Mouse (Mus musculus) retina, adult 2 months (tissue): ENCODE results near the gene AI481877.

Experiments
- DNase-seq: peaks from one replicate; pipeline ENCODE4 v3.0.0-alpha.2; 2012; ENCODE audit warnings: low read depth, low spot score

The AI481877 gene

DNA sequence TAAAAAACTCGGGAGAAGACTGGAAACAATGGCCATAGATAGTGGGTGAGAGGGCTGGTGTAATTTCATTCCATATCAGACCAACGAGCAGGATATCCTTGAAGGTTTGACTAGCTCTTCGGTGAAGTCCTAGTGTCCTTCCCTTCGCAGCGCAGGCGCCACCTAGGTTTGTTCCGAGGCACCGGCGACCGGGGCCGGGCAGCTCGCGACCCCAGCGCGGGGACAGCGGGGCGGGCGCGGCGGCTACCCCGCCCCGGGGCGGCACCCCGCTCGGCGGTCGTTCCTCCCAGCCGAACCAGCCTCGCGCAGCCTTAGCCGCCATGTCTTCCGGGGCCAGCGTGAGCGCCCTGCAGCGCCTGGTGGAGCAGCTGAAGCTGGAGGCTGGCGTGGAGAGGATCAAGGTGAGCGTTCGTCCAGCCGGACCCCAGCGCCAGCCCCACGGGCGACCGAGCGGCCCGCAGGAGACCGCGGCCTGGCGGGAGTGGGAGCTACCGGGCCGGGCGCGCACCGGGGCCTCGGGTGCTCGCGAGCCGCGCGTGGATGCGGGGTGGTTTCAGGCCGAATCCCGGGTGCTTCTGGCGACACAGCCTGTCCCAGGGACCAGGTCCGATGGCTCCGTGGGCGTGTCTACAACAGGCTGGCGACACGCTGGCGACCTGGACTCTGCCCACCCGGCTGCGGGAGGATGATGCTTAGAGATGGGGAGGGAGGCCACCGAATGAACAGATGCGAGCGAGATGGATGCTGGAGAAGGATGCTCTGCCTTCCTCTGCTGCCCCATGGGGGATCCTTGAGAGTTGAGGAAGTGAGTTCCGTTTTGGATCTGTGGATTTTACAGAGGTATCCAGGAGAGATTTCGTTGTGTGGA, 103.6 kb downstream of the AI481877 start, which contains the start of gene Gng10:
Gene Gng10, plus strand, starts transcription at position 171 of the 868 bp plus-strand sequence.
- no peak for DNase-seq

GRCm38 (mm10) chr4:59034325-59034917, 104.4 kb downstream of the AI481877 start:
- no peak for DNase-seq

GRCm38 (mm10) chr4:59016922-59017321, 121.9 kb downstream of the AI481877 start:
- no peak for DNase-seq

GRCm38 (mm10) chr4:59015181-59015580, 123.6 kb downstream of the AI481877 start:
- no peak for DNase-seq

DNA sequence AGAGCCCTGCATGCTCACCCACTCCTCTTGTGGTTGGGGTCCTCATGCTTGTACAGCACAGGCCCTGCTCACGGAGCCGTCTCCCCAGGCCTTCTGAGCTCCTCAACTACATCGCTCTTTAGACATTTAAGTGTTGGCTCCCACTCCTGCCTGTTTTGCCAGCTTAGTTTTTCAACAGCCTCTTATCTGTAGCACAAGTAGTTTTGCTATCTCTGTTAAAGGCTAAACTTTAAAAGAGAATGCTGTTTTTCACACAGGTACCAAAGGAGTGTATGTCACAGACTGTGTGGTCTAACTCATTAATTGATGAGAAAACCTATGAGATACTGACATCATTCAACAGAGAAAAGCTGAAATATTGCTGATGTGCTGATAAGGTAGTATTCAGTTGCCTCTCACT, 127.3 kb downstream of the AI481877 start:
- DNase-seq, result no peak

DNA sequence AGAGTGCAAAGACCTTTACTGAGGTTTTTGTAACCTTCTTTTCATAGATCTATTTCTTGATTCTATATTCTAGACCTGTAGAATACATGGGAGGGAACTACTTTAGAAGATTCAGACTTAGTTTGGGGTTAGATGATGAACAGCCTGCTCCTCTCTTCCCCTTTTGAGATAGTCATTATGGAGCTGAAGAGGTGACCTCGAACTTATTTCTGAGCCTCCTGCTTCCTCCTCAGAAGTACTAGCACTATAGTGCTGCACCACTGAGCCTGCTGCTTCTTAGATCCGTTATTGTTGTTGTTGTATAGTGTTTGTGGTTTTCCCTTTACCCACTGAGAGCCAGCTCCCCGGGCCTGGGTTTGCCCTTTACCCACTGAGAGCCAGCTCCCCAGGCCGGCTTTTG, 129.1 kb downstream of the AI481877 start:
- no peak for DNase-seq

- DNase-seq, result no peak
Observed at GRCm38 (mm10) chr4:59009186-59009585, 129.6 kb downstream of the AI481877 start.

- DNase-seq, result no peak
Observed at GRCm38 (mm10) chr4:59007974-59008373, 130.8 kb downstream of the AI481877 start.

- DNase-seq, result no peak
Observed at GRCm38 (mm10) chr4:59007016-59007415, 131.8 kb downstream of the AI481877 start.

DNA sequence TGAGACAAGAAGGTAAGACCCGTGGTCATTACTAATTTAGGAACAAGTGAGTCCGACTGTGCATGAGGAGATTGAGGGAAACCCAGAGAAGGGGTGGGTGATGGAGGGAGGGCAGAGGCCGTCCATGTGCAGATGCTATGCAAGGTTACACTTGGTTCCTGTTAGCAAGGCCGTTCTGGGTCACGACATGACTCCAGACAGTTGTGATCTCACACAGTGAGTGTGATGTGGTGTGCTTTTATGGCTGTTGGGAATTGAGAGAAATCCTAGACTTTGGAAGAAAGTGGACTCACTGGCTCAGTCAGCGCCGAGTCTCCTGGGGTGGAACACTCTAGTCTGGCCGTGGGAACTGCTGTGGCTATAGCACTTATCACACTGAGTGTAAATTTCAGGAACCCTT, 132.6 kb downstream of the AI481877 start:
- no peak for DNase-seq

DNA sequence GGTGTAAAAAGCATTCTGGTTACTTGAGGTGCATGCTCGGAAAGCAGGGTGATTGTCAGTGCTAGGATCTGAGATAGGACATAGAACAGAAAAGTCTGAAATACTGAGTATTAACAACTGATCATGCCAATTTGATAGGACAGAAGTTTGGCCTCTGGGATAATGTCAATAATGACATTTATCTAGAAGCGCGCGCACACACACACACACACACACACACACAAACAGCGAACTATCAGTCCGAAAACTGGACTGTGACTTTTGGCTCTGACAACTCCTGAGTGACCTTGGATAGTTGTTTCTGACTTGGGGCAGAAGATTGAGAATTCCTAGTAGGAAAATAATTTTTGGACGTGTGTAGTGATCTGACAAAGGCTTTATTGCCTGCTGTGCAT, 135.0 kb downstream of the AI481877 start:
- DNase-seq, result no peak

DNA sequence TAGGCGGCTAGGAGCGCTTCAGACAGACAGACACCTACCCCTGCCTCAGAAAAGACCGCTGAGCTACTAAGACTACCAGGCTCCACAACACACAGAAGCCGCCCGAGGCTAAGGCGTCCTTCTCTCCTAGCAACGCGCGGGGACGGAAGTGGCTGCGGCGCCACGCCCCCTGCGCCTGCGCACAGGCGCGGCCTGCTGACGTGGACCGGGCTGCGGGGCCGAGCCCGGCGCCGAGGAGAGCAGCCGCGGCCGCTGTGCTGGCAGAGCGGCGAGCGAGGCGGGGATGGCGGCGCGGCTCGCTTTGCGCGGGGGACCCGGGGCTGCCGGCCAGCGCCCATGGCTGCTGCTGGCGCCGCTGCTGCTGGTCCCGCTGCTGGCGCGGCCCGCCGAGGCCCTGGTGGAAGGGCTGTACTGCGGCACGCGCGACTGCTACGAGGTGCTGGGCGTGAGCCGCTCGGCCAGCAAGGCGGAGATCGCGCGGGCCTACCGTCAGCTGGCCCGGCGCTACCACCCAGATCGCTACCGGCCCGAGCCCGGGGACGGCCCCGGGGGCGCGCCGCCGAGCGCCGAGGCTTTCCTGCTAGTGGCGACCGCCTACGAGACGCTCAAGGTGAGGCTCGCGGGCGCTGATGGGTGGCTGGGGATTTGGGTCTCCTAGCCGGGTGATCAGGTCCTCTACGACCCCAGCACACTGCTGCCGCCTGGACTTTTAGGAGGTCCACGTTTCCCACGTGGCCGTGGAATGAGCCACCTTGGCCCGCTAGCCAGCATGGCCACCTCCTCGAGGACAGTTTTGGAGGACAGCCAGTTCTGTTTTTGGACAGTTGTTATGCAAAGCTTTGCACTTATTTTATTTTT, 135.6 kb downstream of the AI481877 start, which contains the start of gene Gm20503:
Gene Gm20503, plus strand, starts transcription at position 263 of the 858 bp plus-strand sequence.
- peak; percentile 78 for DNase-seq

GRCm38 (mm10) chr4:59000614-59001013, 138.2 kb downstream of the AI481877 start:
- no peak for DNase-seq

- DNase-seq, result peak; percentile 41
Observed at GRCm38 (mm10) chr4:58999686-59000085, 139.1 kb downstream of the AI481877 start.

GRCm38 (mm10) chr4:58998688-58999087, 140.1 kb downstream of the AI481877 start:
- DNase-seq, result no peak

DNA sequence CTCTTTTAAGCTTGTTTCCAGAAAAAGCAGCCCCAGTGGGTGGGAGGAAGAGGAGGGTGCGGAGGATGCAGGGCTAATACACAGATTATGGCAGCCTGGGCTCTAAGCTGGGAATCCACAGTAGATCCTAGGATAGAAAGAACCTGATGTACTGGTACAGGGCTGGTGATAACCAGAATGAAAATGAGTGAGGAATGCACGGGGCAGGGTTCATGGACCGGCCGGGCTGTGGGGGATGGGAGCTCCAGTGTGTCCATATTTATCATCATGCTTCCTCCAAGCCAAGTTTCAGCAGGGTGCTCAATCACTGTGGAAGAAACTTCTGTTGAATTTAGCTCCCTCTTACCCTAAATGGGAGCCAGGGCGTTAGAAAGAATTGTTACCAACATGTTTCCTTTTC, 141.7 kb downstream of the AI481877 start:
- DNase-seq, result no peak

GRCm38 (mm10) chr4:58995251-58995693, 143.5 kb downstream of the AI481877 start:
- DNase-seq, result no peak

GRCm38 (mm10) chr4:58994762-58995161, 144.0 kb downstream of the AI481877 start, which contains the start of gene Dnajc25:
Dnajc25 (plus strand) TSS chr4:58995062.
- no peak for DNase-seq
